Mouse (Mus musculus): ENCODE data around the gene Rap1b. TPM values are rescaled to one million over a fixed set of nuclear protein-coding genes. Genes with fewer than 3 reads are reported as not detected.
A peak's percentile ranks its signal among the peaks of the same experiment; 100 is the strongest.

Rap1b gene
- polyA plus RNA-seq, 1 experiment from 2014 or later, result 132 TPM

DNA sequence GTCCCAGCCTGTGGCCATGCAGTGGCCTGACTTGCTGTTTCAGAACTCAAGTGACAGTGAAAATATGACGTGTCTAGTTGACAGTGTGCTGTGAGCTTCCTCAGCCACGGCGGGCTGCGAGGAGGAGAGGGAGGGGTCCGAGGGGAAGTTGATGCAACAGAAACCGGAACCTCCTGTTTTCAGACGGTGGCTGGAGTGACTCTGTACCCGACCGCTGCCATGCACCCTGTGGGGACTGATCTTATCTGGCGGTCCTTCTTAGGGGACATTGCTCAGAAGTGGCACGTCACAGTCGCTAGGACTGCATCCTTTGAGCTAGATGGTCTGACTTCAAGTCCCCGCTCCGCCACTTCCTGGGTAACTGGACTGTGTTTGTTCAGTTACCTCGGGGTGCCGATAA is 15.1 kb upstream of the Rap1b start:
- ATAC-seq, result no peak
- WGBS, result 80% methylated on average over 16 of the region's 16 CpGs
- H3K36me3 ChIP-seq (ENCODE audit: control insufficient read depth, insufficient read depth), result no peaks in the 10 kb centered on the region
- no peak overlapping the region for H3K4me3 ChIP-seq (ENCODE audit: low read depth, low read length)
- H3K4me1 ChIP-seq (replicated peaks; ENCODE audit: control insufficient read depth, insufficient read depth, low read length), result no peaks in the 10 kb centered on the region
- H3K27me3 ChIP-seq (replicated peaks; ENCODE audit: control insufficient read depth, insufficient read depth, low read length), result no peaks in the 10 kb centered on the region
- no peak for TF ChIP-seq CTCF (IDR thresholded peaks at IDR 0.05; ENCODE audit: low read depth)
- H3K9ac ChIP-seq (ENCODE audit: low read depth, low read length), result no peak overlapping the region
- H3K4me2 ChIP-seq (replicated peaks; ENCODE audit: low read depth), result no peak overlapping the region
- H3K9me3 ChIP-seq (ENCODE audit: control insufficient read depth), result no peaks in the 10 kb centered on the region
- no peak overlapping the region for H3K27ac ChIP-seq (ENCODE audit: low read depth, low read length)

DNA sequence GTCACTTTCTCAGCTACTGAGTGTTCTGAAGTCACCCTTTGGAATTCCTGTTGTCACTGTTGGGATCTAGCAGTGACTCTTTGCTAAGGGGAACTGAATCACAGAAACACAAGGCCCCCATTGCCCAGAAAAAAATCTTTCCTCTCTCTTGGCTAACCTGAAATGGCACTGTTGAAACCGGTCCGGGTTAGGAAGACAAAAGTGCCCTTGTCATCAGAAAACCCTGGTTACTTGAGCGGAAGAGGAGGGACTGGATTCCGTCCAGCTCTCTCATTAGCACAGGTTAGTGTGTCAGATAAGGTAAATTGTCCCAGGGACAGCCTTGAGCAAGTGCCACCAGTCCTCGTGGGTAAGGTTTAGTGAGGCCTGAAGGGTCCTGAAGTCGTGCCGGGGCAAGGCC is 14.5 kb upstream of the Rap1b start:
- no peak for TF ChIP-seq CTCF (IDR thresholded peaks at IDR 0.05; ENCODE audit: low read depth)
- H3K4me3 ChIP-seq (ENCODE audit: low read depth, low read length), result no peak overlapping the region
- no peaks in the 10 kb centered on the region for H3K27me3 ChIP-seq (replicated peaks; ENCODE audit: control insufficient read depth, insufficient read depth, low read length)
- ATAC-seq, result no peak
- no peak overlapping the region for H3K9ac ChIP-seq (ENCODE audit: low read depth, low read length)
- 79% methylated on average over 7 of the region's 7 CpGs for WGBS
- no peaks in the 10 kb centered on the region for H3K4me1 ChIP-seq (replicated peaks; ENCODE audit: control insufficient read depth, insufficient read depth, low read length)
- H3K36me3 ChIP-seq (ENCODE audit: control insufficient read depth, insufficient read depth), result no peaks in the 10 kb centered on the region
- H3K27ac ChIP-seq (ENCODE audit: low read depth, low read length), result no peak overlapping the region
- H3K9me3 ChIP-seq (ENCODE audit: control insufficient read depth), result no peaks in the 10 kb centered on the region
- no peak overlapping the region for H3K4me2 ChIP-seq (replicated peaks; ENCODE audit: low read depth)

DNA sequence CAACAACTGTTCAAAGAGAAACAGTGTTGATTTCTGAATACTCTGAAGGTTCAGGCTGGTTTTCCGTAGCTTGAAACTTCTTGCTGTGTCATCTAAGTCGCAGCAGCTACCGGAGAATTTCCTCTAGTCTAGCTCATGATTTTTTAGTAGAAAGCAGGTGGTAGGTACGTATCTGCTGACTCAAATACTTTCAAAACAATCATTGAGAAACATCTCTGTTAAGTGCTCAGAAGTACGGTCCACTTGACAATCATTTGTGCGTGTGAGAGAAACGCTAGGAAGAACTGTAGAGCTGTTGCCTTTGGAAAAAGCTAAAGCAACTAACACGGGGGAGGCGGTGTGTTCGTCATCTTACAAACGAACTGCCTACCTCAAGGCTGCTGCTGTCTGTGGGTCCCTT is 14.0 kb upstream of the Rap1b start:
- 85% methylated on average over 11 of the region's 11 CpGs for WGBS
- H3K4me3 ChIP-seq (ENCODE audit: low read depth, low read length), result no peak overlapping the region
- no peak overlapping the region for H3K4me2 ChIP-seq (replicated peaks; ENCODE audit: low read depth)
- no peak for ATAC-seq
- H3K27me3 ChIP-seq (replicated peaks; ENCODE audit: control insufficient read depth, insufficient read depth, low read length), result no peaks in the 10 kb centered on the region
- no peaks in the 10 kb centered on the region for H3K36me3 ChIP-seq (ENCODE audit: control insufficient read depth, insufficient read depth)
- no peak for TF ChIP-seq CTCF (IDR thresholded peaks at IDR 0.05; ENCODE audit: low read depth)
- H3K27ac ChIP-seq (ENCODE audit: low read depth, low read length), result no peak overlapping the region
- no peaks in the 10 kb centered on the region for H3K9me3 ChIP-seq (ENCODE audit: control insufficient read depth)
- H3K4me1 ChIP-seq (replicated peaks; ENCODE audit: control insufficient read depth, insufficient read depth, low read length), result no peaks in the 10 kb centered on the region
- H3K9ac ChIP-seq (ENCODE audit: low read depth, low read length), result no peak overlapping the region

DNA sequence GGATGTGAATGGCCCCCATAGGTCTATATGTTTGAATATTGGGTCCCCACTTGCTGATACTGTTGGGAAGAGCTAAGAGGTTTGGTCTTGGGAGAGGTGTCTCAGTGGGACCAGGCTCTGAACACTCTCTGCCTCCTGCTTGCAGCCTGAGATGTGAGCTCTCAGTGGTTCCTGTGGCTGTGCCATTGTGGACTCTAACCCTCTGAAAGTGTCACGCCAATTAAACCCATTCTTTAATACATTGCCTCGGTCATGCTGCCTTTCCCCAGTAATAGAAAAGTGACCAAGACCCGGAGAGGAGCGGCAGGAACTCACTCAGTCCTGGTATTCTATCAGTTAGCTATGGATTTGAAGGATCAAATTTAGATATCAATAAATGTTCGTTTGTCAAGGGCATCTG is 12.4 kb upstream of the Rap1b start:
- no peak for ATAC-seq
- WGBS, result 86% methylated on average over 5 of the region's 5 CpGs
- no peak overlapping the region for H3K9ac ChIP-seq (ENCODE audit: low read depth, low read length)

DNA sequence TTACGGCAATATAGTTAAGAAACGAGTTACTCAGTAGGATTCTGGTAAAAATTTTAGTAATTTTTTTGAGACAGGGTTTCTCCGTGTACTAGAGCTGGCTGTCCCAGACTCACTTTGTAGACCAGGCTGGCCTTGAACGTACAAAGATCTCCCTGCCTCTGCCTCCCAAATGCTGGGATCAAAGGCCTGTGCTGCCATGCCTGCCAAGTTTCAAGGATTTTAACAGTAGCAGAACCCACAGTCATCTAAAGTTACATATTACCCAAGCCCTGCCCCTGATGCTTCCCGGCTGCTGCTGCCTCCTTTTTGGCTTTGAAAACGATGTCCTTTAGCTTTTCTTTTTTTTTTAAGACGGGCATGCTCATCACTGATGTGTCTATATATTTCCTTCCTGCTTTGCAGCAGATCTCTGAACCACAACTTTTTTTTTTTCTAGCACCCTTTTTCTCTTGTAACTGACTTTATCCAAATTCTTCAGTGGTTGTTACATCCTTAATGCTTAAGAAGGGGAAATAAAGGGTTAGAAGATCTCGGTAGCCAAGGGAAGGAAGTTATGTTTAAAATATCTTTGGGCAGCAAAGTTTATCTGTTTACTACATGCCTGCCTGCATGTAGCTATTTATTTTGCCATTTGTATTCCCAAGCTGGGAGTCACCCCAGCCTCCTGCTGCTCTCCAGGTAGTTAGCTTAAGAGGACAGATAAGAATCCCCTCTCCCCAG is 10.3 kb upstream of the Rap1b start:
- no peak for ATAC-seq

More for the DNA sequence above, 12.4 kb upstream of the Rap1b start:
- H3K36me3 ChIP-seq (ENCODE audit: control insufficient read depth, insufficient read depth), result no peaks in the 10 kb centered on the region
- H3K9me3 ChIP-seq (ENCODE audit: control insufficient read depth), result no peaks in the 10 kb centered on the region
- H3K4me2 ChIP-seq (replicated peaks; ENCODE audit: low read depth), result no peak overlapping the region
- no peak for TF ChIP-seq CTCF (IDR thresholded peaks at IDR 0.05; ENCODE audit: low read depth)
- H3K27me3 ChIP-seq (replicated peaks; ENCODE audit: control insufficient read depth, insufficient read depth, low read length), result no peaks in the 10 kb centered on the region
- H3K4me1 ChIP-seq (replicated peaks; ENCODE audit: control insufficient read depth, insufficient read depth, low read length), result no peaks in the 10 kb centered on the region
- no peak overlapping the region for H3K4me3 ChIP-seq (ENCODE audit: low read depth, low read length)
- no peak overlapping the region for H3K27ac ChIP-seq (ENCODE audit: low read depth, low read length)

DNA sequence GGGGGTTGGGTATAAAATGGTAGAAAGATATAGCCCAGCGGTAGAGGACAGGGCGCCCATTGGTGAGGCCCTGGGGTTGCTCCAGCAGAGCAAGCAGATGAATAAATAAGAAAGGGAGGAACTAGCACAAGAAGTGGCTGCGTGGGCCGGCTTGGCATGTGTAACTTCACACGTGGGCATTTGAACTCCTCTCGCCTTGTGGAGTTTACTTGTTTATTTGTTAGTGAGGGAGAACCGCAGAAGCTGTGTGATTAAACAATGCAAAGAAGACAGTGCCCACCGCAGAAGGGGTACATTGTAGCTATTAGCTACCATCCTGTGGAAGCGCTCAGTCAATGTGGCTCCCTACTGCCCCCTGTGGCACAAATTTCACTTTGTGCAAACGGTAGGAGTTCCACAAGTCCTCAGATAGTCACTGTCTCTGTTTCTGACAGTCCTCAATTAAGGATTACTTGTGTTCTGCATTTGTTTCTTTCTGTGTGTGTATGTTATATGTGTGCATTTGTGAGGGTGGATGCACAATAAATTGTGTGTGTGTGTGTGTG is 6.9 kb upstream of the Rap1b start:
- H3K36me3 ChIP-seq (ENCODE audit: control insufficient read depth, insufficient read depth), result no peaks in the 10 kb centered on the region
- no peak overlapping the region for H3K4me3 ChIP-seq (ENCODE audit: low read depth, low read length)
- ATAC-seq, result no peak
- no peaks in the 10 kb centered on the region for H3K27me3 ChIP-seq (replicated peaks; ENCODE audit: control insufficient read depth, insufficient read depth, low read length)
- H3K27ac ChIP-seq (ENCODE audit: low read depth, low read length), result no peak overlapping the region
- 87% methylated on average over 10 of the region's 10 CpGs for WGBS
- no peaks in the 10 kb centered on the region for H3K9me3 ChIP-seq (ENCODE audit: control insufficient read depth)
- H3K4me2 ChIP-seq (replicated peaks; ENCODE audit: low read depth), result no peak overlapping the region
- H3K4me1 ChIP-seq (replicated peaks; ENCODE audit: control insufficient read depth, insufficient read depth, low read length), result no peaks in the 10 kb centered on the region
- TF ChIP-seq CTCF (IDR thresholded peaks at IDR 0.05; ENCODE audit: low read depth), result peak; percentile 40
- H3K9ac ChIP-seq (ENCODE audit: low read depth, low read length), result no peak overlapping the region

More for the DNA sequence above, 10.3 kb upstream of the Rap1b start:
- H3K9ac ChIP-seq (ENCODE audit: low read depth, low read length), result no peak overlapping the region
- TF ChIP-seq CTCF (IDR thresholded peaks at IDR 0.05; ENCODE audit: low read depth), result no peak
- H3K9me3 ChIP-seq (ENCODE audit: control insufficient read depth), result no peaks in the 10 kb centered on the region
- no peaks in the 10 kb centered on the region for H3K36me3 ChIP-seq (ENCODE audit: control insufficient read depth, insufficient read depth)
- H3K27ac ChIP-seq (ENCODE audit: low read depth, low read length), result no peak overlapping the region
- no peaks in the 10 kb centered on the region for H3K27me3 ChIP-seq (replicated peaks; ENCODE audit: control insufficient read depth, insufficient read depth, low read length)
- WGBS, result 60% methylated on average over 8 of the region's 8 CpGs
- H3K4me1 ChIP-seq (replicated peaks; ENCODE audit: control insufficient read depth, insufficient read depth, low read length), result no peaks in the 10 kb centered on the region
- H3K4me2 ChIP-seq (replicated peaks; ENCODE audit: low read depth), result no peak overlapping the region
- no peak overlapping the region for H3K4me3 ChIP-seq (ENCODE audit: low read depth, low read length)

Data from intestine, postnatal 0 days (tissue).